Mouse (Mus musculus) lung, embryonic 14.5 days (tissue): ENCODE data around the gene Pcdh11x. TPM values are rescaled to one million over a fixed set of nuclear protein-coding genes. Genes with fewer than 3 reads are reported as not detected.

Source experiments
- ATAC-seq: fragments of 200-750 bp; cut with Nextera tagmentation; 2 replicates; pipeline ENCODE4 v1.8.0; 2017; ENCODE audit warnings: mild to moderate bottlenecking, moderate TSS enrichment, moderate library complexity; ENCODE audit not compliant: insufficient read depth
- DNase-seq: peaks from one replicate; pipeline ENCODE4 v3.0.0-alpha.2; 2015
- H3K27ac ChIP-seq: fragments of 300-500 bp; sonication (generic); 2 replicates; pipeline ENCODE4 v1.5.1; 2014; ENCODE audit warnings: low read depth, mild to moderate bottlenecking, moderate library complexity
- H3K27me3 ChIP-seq: fragments of 300-500 bp; sonication (generic); 2 replicates; pipeline ENCODE4 v1.6.1; 2014; ENCODE audit warnings: low read length, control low read depth; ENCODE audit not compliant: insufficient read depth
- H3K36me3 ChIP-seq: fragments of 300-500 bp; sonication (generic); 2 replicates; pipeline ENCODE4 v1.6.1; 2014; ENCODE audit warnings: control low read depth; ENCODE audit not compliant: insufficient read depth
- H3K4me1 ChIP-seq: fragments of 300-500 bp; sonication (generic); 2 replicates; pipeline ENCODE4 v1.6.1; 2014; ENCODE audit warnings: antibody characterized with exemption, control low read depth; ENCODE audit not compliant: insufficient read depth
- H3K4me2 ChIP-seq: fragments of 300-500 bp; sonication (generic); 2 replicates; pipeline ENCODE4 v1.6.1; 2014; ENCODE audit warnings: mild to moderate bottlenecking
- H3K4me3 ChIP-seq: fragments of 300-500 bp; sonication (generic); 2 replicates; pipeline ENCODE4 v1.5.1; 2014; ENCODE audit warnings: low read depth, low read length
- H3K9ac ChIP-seq: fragments of 300-500 bp; sonication (generic); 2 replicates; pipeline ENCODE4 v1.6.1; 2014
- H3K9me3 ChIP-seq: fragments of 300-500 bp; sonication (generic); 2 replicates; pipeline ENCODE4 v1.6.1; 2016; ENCODE audit warnings: low read depth, low read length, control low read depth
- CTCF ChIP-seq: IDR thresholded peaks from 2 replicates; pipeline ENCODE4 v1.5.1; 2016; ENCODE audit warnings: antibody characterized with exemption, low read depth
- WGBS: fragments of 180-500 bp; shearing (Covaris S2); extraction: QIAGEN DNeasy Blood & Tissue Kit; methylation state at CpG from one replicate; pipeline ENCODE4 v1.1.7; 2014; 5-methylcytosine and 5-hydroxymethylcytosine counted together
- polyA plus RNA-seq: library from polyadenylated mRNA; unstranded; fragments of >200 nt; fragmentation: Nextera tagmentation; extraction: Ambion mirVana; gene quantifications from 2 replicates; pipeline ENCODE4 v1.2.1, GENCODE M21; 2014

The Pcdh11x gene
- polyA plus RNA-seq, result 5.8 and 6.0 TPM in 2 replicates

- H3K27ac ChIP-seq, result no peak within 1 kb of the TSS; the same call in 1 of the 2 replicates
- WGBS, result 8% methylated on average over 33 of the region's 40 CpGs
- no peaks in the 10 kb centered on the region for H3K9me3 ChIP-seq
- H3K4me2 ChIP-seq, result peak within 1 kb of the TSS; percentile 61
- peak; percentile 91 for ATAC-seq
- 0 out of 2 replicates have a peak, but pooled peaks have one; percentile 4 for TF ChIP-seq CTCF
- H3K4me3 ChIP-seq, result peak within 1 kb of the TSS; percentile 46
- no peaks in the 10 kb centered on the region for H3K27me3 ChIP-seq
- H3K9ac ChIP-seq, result peak within 1 kb of the TSS; percentile 42
- H3K4me1 ChIP-seq, result no peaks in the 10 kb centered on the region
- H3K36me3 ChIP-seq, result no peaks in the 10 kb centered on the region
- DNase-seq, result peak; percentile 78
Observed at GRCm38 (mm10) chrX:120290011-120290899, at the start of gene Pcdh11x. Pcdh11x (plus strand) TSS chrX:120290259.

GRCm38 (mm10) chrX:120260089-120260488 lies 30.0 kb upstream of the Pcdh11x start:
- 63% methylated on average over 2 of the region's 2 CpGs for WGBS
- H3K4me2 ChIP-seq, result no peak overlapping the region
- no peak for TF ChIP-seq CTCF
- DNase-seq (no peak), ATAC-seq (no peak)
- H3K27me3 ChIP-seq, result no peaks in the 10 kb centered on the region
- H3K9me3 ChIP-seq, result no peaks in the 10 kb centered on the region
- H3K4me1 ChIP-seq, result no peaks in the 10 kb centered on the region
- H3K4me3 ChIP-seq, result no peak overlapping the region
- H3K36me3 ChIP-seq, result no peaks in the 10 kb centered on the region
- H3K27ac ChIP-seq, result no peak overlapping the region
- H3K9ac ChIP-seq, result no peak overlapping the region

- no peak overlapping the region for H3K4me3 ChIP-seq
- no peaks in the 10 kb centered on the region for H3K9me3 ChIP-seq
- no peaks in the 10 kb centered on the region for H3K27me3 ChIP-seq
- H3K36me3 ChIP-seq, result no peaks in the 10 kb centered on the region
- no peak overlapping the region for H3K27ac ChIP-seq
- no peak overlapping the region for H3K9ac ChIP-seq
- peak; percentile 25; the same call in 1 of the 2 replicates for TF ChIP-seq CTCF
- DNase-seq (peak; percentile 38), ATAC-seq (no peak)
- H3K4me2 ChIP-seq, result no peak overlapping the region
- H3K4me1 ChIP-seq, result no peaks in the 10 kb centered on the region
Observed at GRCm38 (mm10) chrX:120285522-120285921, 4.5 kb upstream of the Pcdh11x start.

GRCm38 (mm10) chrX:120287502-120287901 lies 2.6 kb upstream of the Pcdh11x start:
- Histone ChIP-seq H3K4me3 (no peak overlapping the region), H3K27me3 (no peaks in the 10 kb centered on the region), H3K4me1 (no peaks in the 10 kb centered on the region), H3K9me3 (no peaks in the 10 kb centered on the region), H3K9ac (no peak overlapping the region), H3K36me3 (no peaks in the 10 kb centered on the region), H3K27ac (no peak overlapping the region), H3K4me2 (no peak overlapping the region)
- WGBS, result 6% methylated on average over 1 of the region's 1 CpGs
- 0 out of 2 replicates have a peak, but pooled peaks have one; percentile 19 for TF ChIP-seq CTCF
- no peak for ATAC-seq
- peak; percentile 20 for DNase-seq

GRCm38 (mm10) chrX:120290900-120291280 lies 831 bp downstream of the Pcdh11x start:
- no peaks in the 10 kb centered on the region for H3K9me3 ChIP-seq
- H3K9ac ChIP-seq, result peak overlapping the region; percentile 42; the same call in 1 of the 2 replicates
- peak; percentile 17 for DNase-seq
- no peaks in the 10 kb centered on the region for H3K4me1 ChIP-seq
- H3K4me2 ChIP-seq, result peak overlapping the region; percentile 61
- no peaks in the 10 kb centered on the region for H3K36me3 ChIP-seq
- no peaks in the 10 kb centered on the region for H3K27me3 ChIP-seq
- H3K27ac ChIP-seq, result no peak overlapping the region
- no peak for TF ChIP-seq CTCF
- 9% methylated on average over 18 of the region's 18 CpGs for WGBS
- peak overlapping the region; percentile 46 for H3K4me3 ChIP-seq
- no peak for ATAC-seq

GRCm38 (mm10) chrX:120291696-120292095 lies 1.6 kb downstream of the Pcdh11x start:
- 9% methylated on average over 13 of the region's 13 CpGs for WGBS
- H3K4me1 ChIP-seq, result no peaks in the 10 kb centered on the region
- H3K27me3 ChIP-seq, result no peaks in the 10 kb centered on the region
- H3K9ac ChIP-seq, result no peak overlapping the region
- H3K36me3 ChIP-seq, result no peaks in the 10 kb centered on the region
- H3K9me3 ChIP-seq, result no peaks in the 10 kb centered on the region
- H3K4me2 ChIP-seq, result peak overlapping the region; percentile 61
- peak; percentile 44 for DNase-seq
- TF ChIP-seq CTCF, result no peak
- H3K27ac ChIP-seq, result no peak overlapping the region
- peak overlapping the region; percentile 46 for H3K4me3 ChIP-seq
- ATAC-seq, result no peak
